Mouse (Mus musculus): ENCODE measurements around the gene Cnnm2. TPM values are rescaled to one million over a fixed set of nuclear protein-coding genes. Genes with fewer than 3 reads are reported as not detected.
A peak's percentile ranks its signal among the peaks of the same experiment; 100 is the strongest.

Cnnm2 gene
- polyA plus RNA-seq, 1 experiment from 2014 or later, result 2.1 TPM

DNA sequence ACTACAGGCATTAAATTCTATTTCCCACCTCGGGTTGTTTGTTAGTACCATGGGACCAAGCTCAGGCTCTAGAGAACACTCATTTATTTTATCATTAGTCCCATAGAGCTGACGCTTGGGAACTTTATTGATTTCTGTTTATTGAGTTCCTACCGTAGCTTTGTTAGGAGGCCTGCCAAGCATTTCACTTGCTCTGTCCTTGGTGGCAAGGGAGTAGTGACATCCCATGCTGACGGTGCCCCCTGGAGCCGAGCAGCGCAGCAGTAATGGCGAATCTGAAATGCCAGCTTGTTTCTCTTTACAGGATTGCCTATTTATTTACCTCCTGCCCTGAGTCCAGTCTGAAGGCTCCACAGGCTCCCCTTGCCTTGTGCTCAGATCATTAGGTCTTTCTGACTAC, 84.7 kb downstream of the Cnnm2 start:
- no peak overlapping the region for H3K4me2 ChIP-seq (ENCODE audit: low read depth, low read length)
- 79% methylated on average over 7 of the region's 7 CpGs for WGBS
- no peak overlapping the region for H3K4me3 ChIP-seq (ENCODE audit: low read length)
- H3K9ac ChIP-seq (ENCODE audit: low read depth, low read length), result no peak overlapping the region
- H3K4me1 ChIP-seq (ENCODE audit: control insufficient read depth, insufficient read depth, low read length), result peaks cover 10% of the 10 kb centered on the region; the same call in 1 of the 2 replicates
- H3K27me3 ChIP-seq (replicated peaks; ENCODE audit: control insufficient read depth, insufficient read depth, low read length), result no peaks in the 10 kb centered on the region
- ATAC-seq, result no peak
- H3K36me3 ChIP-seq (ENCODE audit: control insufficient read depth, insufficient read depth, low read length), result no peaks in the 10 kb centered on the region
- H3K9me3 ChIP-seq (ENCODE audit: control insufficient read depth, low read length), result no peaks in the 10 kb centered on the region
- H3K27ac ChIP-seq (ENCODE audit: low read length), result no peak overlapping the region

DNA sequence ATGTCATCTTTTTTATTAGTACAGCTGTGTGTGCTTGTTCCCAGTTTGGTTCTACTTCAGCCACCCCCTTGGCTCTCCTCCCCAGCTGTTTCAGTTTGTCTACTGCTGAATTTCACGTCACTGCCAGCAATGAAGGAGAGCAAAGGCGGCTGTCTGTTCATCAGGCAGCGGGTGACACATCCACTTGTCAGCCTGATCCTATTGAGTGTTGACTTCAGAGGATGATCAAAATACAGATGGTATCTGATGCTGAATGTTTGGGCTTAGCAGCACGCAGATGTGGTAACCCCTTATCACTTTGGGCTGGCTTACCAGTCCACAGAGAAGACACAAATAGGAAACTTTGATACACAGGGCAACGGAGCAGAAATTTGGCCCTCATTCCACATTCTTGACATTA, 85.1 kb downstream of the Cnnm2 start:
- no peak overlapping the region for H3K4me3 ChIP-seq (ENCODE audit: low read length)
- H3K4me1 ChIP-seq (ENCODE audit: control insufficient read depth, insufficient read depth, low read length), result peaks cover 10% of the 10 kb centered on the region; the same call in 1 of the 2 replicates
- H3K36me3 ChIP-seq (ENCODE audit: control insufficient read depth, insufficient read depth, low read length), result no peaks in the 10 kb centered on the region
- H3K27me3 ChIP-seq (replicated peaks; ENCODE audit: control insufficient read depth, insufficient read depth, low read length), result no peaks in the 10 kb centered on the region
- H3K4me2 ChIP-seq (ENCODE audit: low read depth, low read length), result no peak overlapping the region
- H3K9me3 ChIP-seq (ENCODE audit: control insufficient read depth, low read length), result no peaks in the 10 kb centered on the region
- H3K9ac ChIP-seq (ENCODE audit: low read depth, low read length), result no peak overlapping the region
- no peak for ATAC-seq
- H3K27ac ChIP-seq (ENCODE audit: low read length), result no peak overlapping the region
- 82% methylated on average over 5 of the region's 5 CpGs for WGBS

DNA sequence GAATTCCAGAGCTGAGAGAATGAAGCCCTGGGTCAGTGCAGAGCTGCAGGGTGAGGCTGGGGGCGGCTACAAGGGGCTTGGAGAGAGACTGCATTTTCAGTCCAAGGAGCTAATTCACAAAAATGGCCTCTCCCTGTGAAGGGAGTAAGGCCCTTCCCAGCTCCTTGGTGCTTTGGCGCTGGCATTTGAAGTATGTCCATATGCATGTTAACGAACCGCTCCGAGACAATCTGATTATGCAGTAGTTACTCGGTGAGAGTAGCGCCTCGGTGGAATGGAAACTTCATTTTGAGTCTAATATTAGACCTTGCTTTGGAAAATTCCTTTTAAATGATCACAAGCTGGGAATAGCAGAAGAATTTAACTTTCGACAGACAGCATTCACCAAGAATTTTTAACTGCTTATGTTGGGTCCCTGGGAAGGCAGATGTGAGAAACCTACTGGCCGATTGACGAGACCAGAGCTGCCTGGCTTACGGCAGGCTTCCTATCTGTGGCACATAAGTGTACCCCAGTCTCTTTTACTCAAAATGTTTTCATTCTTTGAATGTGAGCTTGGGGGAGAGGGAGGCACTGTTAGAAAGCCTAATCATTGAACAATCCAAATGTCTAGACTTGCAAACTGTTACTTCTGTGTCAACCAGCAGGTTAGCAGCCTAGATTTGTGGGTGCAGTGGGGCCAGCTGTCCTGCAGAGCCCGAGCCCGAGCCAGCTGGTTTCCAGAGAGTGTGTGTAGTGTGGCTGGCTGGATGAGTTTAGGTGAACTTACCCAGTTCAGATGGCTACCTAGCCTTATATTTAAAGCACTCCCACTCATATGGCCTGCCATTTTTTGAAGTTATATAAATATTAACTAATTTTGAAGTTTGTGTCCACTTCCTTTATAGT, 87.2 kb downstream of the Cnnm2 start:
- ATAC-seq, result no peak
- Histone ChIP-seq H3K36me3 (ENCODE audit: control insufficient read depth, insufficient read depth, low read length) (no peaks in the 10 kb centered on the region), H3K9me3 (ENCODE audit: control insufficient read depth, low read length) (no peaks in the 10 kb centered on the region), H3K4me2 (ENCODE audit: low read depth, low read length) (no peak overlapping the region), H3K9ac (ENCODE audit: low read depth, low read length) (no peak overlapping the region), H3K4me3 (ENCODE audit: low read length) (no peak overlapping the region), H3K27ac (ENCODE audit: low read length) (no peak overlapping the region), H3K27me3 (replicated peaks; ENCODE audit: control insufficient read depth, insufficient read depth, low read length) (no peaks in the 10 kb centered on the region), H3K4me1 (ENCODE audit: control insufficient read depth, insufficient read depth, low read length) (peaks cover 10% of the 10 kb centered on the region; the same call in 1 of the 2 replicates)
- WGBS, result 74% methylated on average over 14 of the region's 14 CpGs

DNA sequence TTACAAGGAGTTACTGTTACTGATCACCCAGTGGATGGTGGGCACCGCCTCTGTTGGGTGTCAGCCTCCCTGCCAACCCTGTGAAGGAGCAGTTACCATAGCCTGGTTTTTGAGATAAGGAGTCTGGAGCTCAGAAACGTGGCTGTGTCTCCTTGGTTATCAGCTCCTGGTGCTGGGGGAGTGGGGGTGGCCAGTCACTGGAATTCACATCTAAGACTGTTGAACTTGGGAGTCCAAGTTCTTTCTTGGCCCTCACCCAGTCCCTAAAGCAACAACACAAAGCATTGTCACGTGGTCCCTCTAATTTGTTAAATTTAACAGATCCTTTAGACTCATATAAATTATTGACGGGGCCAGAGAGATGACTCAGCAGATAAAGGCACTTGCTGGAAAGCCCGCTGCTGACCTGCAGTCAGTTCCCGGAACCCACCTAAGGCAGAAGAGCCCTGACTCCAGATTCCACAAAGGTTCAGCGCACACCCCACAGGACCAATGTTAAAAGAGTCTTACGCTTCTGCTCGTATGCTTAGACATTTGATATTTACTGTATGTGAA, 88.1 kb downstream of the Cnnm2 start:
- Histone ChIP-seq H3K36me3 (ENCODE audit: control insufficient read depth, insufficient read depth, low read length) (no peaks in the 10 kb centered on the region), H3K9ac (ENCODE audit: low read depth, low read length) (no peak overlapping the region), H3K27ac (ENCODE audit: low read length) (no peak overlapping the region), H3K9me3 (ENCODE audit: control insufficient read depth, low read length) (no peaks in the 10 kb centered on the region), H3K4me1 (ENCODE audit: control insufficient read depth, insufficient read depth, low read length) (peaks cover 10% of the 10 kb centered on the region; the same call in 1 of the 2 replicates), H3K4me3 (ENCODE audit: low read length) (no peak overlapping the region), H3K27me3 (replicated peaks; ENCODE audit: control insufficient read depth, insufficient read depth, low read length) (no peaks in the 10 kb centered on the region), H3K4me2 (ENCODE audit: low read depth, low read length) (no peak overlapping the region)
- 56% methylated on average over 9 of the region's 9 CpGs for WGBS
- ATAC-seq, result peak; percentile 84

DNA sequence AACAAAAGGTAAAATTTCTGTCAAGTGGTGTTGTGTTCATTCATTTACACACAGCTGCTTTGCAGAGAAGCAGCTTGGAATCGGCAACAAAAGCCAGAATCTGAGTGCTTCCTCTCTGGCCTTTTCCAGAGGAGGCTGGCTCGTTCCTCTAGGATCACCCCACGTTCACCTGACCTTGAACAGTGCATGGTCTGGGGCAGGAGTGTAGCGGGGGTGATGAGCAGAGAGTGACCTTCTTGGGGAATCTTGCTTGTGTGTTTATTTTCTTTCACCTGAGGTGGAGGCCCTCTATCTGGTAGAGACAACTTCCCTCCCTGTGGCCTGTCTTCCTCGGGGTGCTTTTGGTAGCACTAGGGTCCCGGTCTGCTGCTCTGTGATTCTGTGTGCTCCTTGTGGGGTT, 94.8 kb downstream of the Cnnm2 start:
- Histone ChIP-seq H3K27me3 (replicated peaks; ENCODE audit: control insufficient read depth, insufficient read depth, low read length) (no peaks in the 10 kb centered on the region), H3K27ac (ENCODE audit: low read length) (no peak overlapping the region), H3K4me1 (ENCODE audit: control insufficient read depth, insufficient read depth, low read length) (no peaks in the 10 kb centered on the region), H3K9ac (ENCODE audit: low read depth, low read length) (no peak overlapping the region), H3K4me3 (ENCODE audit: low read length) (no peak overlapping the region), H3K4me2 (ENCODE audit: low read depth, low read length) (no peak overlapping the region), H3K36me3 (ENCODE audit: control insufficient read depth, insufficient read depth, low read length) (no peaks in the 10 kb centered on the region), H3K9me3 (ENCODE audit: control insufficient read depth, low read length) (no peaks in the 10 kb centered on the region)
- 40% methylated on average over 6 of the region's 6 CpGs for WGBS
- ATAC-seq, result no peak

DNA sequence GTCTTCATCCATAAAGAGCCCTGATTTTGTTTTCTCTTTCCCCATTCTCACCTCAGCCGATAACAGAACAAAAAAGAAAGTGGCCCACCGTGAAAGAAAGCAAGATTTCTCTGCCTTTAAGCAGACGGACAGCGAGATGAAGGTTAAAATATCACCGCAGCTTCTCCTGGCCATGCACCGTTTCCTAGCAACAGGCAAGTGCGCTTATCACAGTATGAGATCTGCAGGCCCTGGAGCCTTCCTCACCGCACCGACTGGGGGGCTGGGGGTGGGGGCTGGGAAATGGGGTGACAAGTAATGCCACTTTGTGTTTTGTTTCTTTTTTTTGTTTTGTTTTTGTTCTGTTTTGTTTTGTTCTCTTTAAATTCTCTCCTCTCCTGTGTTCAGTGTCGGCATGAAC, 95.4 kb downstream of the Cnnm2 start:
- WGBS, result 27% methylated on average over 10 of the region's 10 CpGs

DNA sequence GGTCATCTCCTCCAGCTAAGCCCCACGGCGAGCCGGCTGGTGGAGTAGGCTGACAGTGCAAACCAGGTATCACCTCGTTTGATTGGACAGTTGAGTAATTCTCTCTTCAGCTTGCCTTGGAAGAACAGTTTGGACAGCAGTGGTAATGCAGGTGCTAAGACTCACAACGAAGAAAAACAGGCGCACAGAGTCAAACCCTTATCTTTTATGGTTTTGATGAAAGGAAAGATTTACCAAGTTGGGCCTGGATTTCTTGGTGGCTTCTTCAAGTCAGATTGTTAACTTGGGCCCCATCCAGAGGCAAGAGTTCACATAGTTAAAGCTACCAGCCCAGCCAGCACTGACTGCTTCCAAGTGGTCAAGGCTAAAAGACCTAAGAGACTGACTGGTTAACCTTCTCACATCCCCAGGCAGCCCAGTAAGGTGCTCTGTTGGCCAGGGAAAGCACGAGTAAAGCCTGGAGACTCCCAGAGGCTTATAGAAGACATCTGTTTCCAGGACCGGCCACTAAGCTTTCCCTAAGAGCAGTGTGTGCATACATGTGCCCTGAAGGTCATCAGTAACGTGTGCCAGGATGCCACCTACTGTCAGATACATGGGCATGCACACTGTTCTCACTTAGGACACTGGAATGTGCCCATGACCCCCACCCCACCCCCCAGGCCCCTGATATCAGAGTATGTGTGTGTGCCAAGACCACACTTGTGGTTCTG, 96.0 kb downstream of the Cnnm2 start:
- Histone ChIP-seq H3K9ac (ENCODE audit: low read depth, low read length) (no peak overlapping the region), H3K4me1 (ENCODE audit: control insufficient read depth, insufficient read depth, low read length) (no peaks in the 10 kb centered on the region; the same call in 1 of the 2 replicates), H3K4me2 (ENCODE audit: low read depth, low read length) (no peak overlapping the region), H3K27ac (ENCODE audit: low read length) (no peak overlapping the region), H3K4me3 (ENCODE audit: low read length) (no peak overlapping the region), H3K9me3 (ENCODE audit: control insufficient read depth, low read length) (no peaks in the 10 kb centered on the region), H3K36me3 (ENCODE audit: control insufficient read depth, insufficient read depth, low read length) (no peaks in the 10 kb centered on the region), H3K27me3 (replicated peaks; ENCODE audit: control insufficient read depth, insufficient read depth, low read length) (no peaks in the 10 kb centered on the region)
- 51% methylated on average over 9 of the region's 9 CpGs for WGBS
- 0 out of 2 replicates have a peak, but pooled peaks have one; percentile 46 for ATAC-seq

More for the DNA sequence above, 95.4 kb downstream of the Cnnm2 start:
- Histone ChIP-seq H3K9ac (ENCODE audit: low read depth, low read length) (no peak overlapping the region), H3K27ac (ENCODE audit: low read length) (no peak overlapping the region), H3K27me3 (replicated peaks; ENCODE audit: control insufficient read depth, insufficient read depth, low read length) (no peaks in the 10 kb centered on the region), H3K36me3 (ENCODE audit: control insufficient read depth, insufficient read depth, low read length) (no peaks in the 10 kb centered on the region), H3K9me3 (ENCODE audit: control insufficient read depth, low read length) (no peaks in the 10 kb centered on the region), H3K4me1 (ENCODE audit: control insufficient read depth, insufficient read depth, low read length) (no peaks in the 10 kb centered on the region), H3K4me3 (ENCODE audit: low read length) (no peak overlapping the region), H3K4me2 (ENCODE audit: low read depth, low read length) (no peak overlapping the region)
- ATAC-seq, result no peak

DNA sequence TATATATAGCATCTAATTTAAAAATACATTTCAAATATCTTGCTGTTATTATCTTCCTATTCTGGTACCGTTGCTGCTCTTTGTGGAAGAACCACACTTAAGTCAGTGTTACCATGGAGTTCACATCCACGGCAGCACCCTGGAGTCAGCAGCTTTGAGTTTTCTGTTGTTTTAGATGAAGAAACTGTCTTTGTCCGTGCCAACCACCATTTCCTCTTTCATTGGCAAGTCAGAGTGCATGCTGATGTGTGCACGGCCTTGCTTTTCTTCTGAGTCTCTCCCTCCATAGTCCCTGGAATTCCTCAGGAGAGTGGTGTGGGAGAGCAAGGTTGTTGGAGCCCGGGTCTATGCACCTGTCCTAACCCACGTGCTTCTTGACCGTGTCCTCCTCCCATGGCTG, 96.8 kb downstream of the Cnnm2 start:
- no peak overlapping the region for H3K4me2 ChIP-seq (ENCODE audit: low read depth, low read length)
- H3K9me3 ChIP-seq (ENCODE audit: control insufficient read depth, low read length), result no peaks in the 10 kb centered on the region
- H3K27me3 ChIP-seq (replicated peaks; ENCODE audit: control insufficient read depth, insufficient read depth, low read length), result no peaks in the 10 kb centered on the region
- no peak overlapping the region for H3K27ac ChIP-seq (ENCODE audit: low read length)
- H3K36me3 ChIP-seq (ENCODE audit: control insufficient read depth, insufficient read depth, low read length), result no peaks in the 10 kb centered on the region
- H3K9ac ChIP-seq (ENCODE audit: low read depth, low read length), result no peak overlapping the region
- H3K4me1 ChIP-seq (ENCODE audit: control insufficient read depth, insufficient read depth, low read length), result peaks cover 4% of the 10 kb centered on the region; the same call in 1 of the 2 replicates
- ATAC-seq, result no peak
- H3K4me3 ChIP-seq (ENCODE audit: low read length), result no peak overlapping the region
- WGBS, result 82% methylated on average over 7 of the region's 7 CpGs

DNA sequence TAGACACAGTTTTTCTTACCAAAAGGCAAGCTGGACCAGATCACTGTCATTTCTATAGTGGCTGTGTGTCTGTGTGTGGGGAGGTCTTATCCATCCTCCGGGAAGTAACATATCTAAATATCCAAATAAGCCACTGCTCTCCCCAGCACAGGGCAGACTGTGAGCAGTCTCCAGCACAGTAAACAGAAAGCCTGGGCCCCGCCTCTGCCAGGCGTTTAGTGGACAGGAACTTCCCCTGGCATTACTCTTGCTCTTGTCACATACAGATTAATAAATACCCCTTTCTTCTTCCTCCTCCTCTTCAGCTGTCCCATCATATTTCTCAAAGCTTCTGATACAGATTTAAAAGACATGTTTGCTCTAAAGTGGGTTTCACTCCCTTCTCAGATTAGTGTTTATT, 101.2 kb downstream of the Cnnm2 start:
- Histone ChIP-seq H3K4me3 (ENCODE audit: low read length) (no peak overlapping the region), H3K4me2 (ENCODE audit: low read depth, low read length) (no peak overlapping the region), H3K36me3 (ENCODE audit: control insufficient read depth, insufficient read depth, low read length) (no peaks in the 10 kb centered on the region), H3K4me1 (ENCODE audit: control insufficient read depth, insufficient read depth, low read length) (peaks cover 5% of the 10 kb centered on the region; the same call in 1 of the 2 replicates), H3K9ac (ENCODE audit: low read depth, low read length) (no peak overlapping the region), H3K27ac (ENCODE audit: low read length) (no peak overlapping the region), H3K27me3 (replicated peaks; ENCODE audit: control insufficient read depth, insufficient read depth, low read length) (no peaks in the 10 kb centered on the region), H3K9me3 (ENCODE audit: control insufficient read depth, low read length) (no peaks in the 10 kb centered on the region)
- no peak for ATAC-seq
- WGBS, result 23% methylated on average over 3 of the region's 3 CpGs
